Mouse (Mus musculus) olfactory bulb, adult 2 months (tissue): ENCODE data around the gene Hs6st1. TPM values are rescaled to one million over a fixed set of nuclear protein-coding genes. Genes with fewer than 3 reads are reported as not detected.

Source experiments
- H3K27ac ChIP-seq: fragments of 200-500 bp; 2 replicates; pipeline ENCODE4 v1.5.1; 2012; ENCODE audit warnings: low read depth, low read length; ENCODE audit not compliant: insufficient read depth
- H3K4me1 ChIP-seq: fragments of 200-500 bp; 2 replicates; pipeline ENCODE4 v1.6.1; 2012; ENCODE audit warnings: low read length; ENCODE audit not compliant: control insufficient read depth, insufficient read depth
- H3K4me3 ChIP-seq: fragments of 200-500 bp; 2 replicates; pipeline ENCODE4 v1.5.1; 2012; ENCODE audit warnings: mild to moderate bottlenecking, low read depth, low read length, moderate library complexity; ENCODE audit not compliant: insufficient read depth
- CTCF ChIP-seq: fragments of 200-500 bp; IDR thresholded peaks from 2 replicates; pipeline ENCODE4 v1.5.1; 2012; ENCODE audit warnings: low read depth, mild to moderate bottlenecking, low read length, moderate library complexity; ENCODE audit not compliant: insufficient read depth
- POLR2A ChIP-seq: fragments of 200-500 bp; IDR thresholded peaks from 2 replicates; pipeline ENCODE4 v1.6.1; 2012; ENCODE audit warnings: mild to moderate bottlenecking, low read depth, low read length, moderate library complexity; ENCODE audit not compliant: insufficient read depth
- WGBS: fragments of 180-500 bp; shearing (Covaris S2); methylation state at CpG from one replicate; pipeline ENCODE4 v1.1.7; 2018; 5-methylcytosine and 5-hydroxymethylcytosine counted together
- polyA plus RNA-seq: library from polyadenylated mRNA; stranded (reverse); fragments of >200 nt; gene quantifications from 2 replicates; pipeline ENCODE4 v1.2.4, GENCODE M21; 2012; ENCODE audit warnings: low replicate concordance; ENCODE audit not compliant: missing spikeins, insufficient read depth, insufficient read length

Gene Hs6st1
- polyA plus RNA-seq, 1 experiment: not detected

DNA sequence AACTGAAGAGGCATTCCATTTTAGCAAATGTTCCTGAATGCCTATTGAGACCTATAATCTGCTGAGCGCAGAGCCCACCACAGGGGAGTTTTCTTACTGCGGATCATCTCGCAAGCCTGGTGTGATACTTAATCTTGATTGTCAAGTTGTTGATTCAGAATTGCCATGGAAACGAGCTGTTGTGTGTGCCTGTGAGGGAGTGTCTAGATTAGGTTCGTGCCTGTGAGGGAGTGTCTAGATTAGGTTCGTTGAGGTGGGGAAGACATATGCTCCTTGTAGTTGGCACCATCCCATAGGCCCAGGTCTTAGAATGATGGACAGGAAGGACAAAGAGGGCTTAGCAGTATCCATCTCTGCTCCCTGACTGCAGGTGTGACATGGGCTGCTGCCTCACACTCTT, 23.0 kb downstream of the Hs6st1 start:
- H3K4me1 ChIP-seq: peaks cover 34% of the 10 kb centered on the region
- no peak overlapping the region for H3K4me3 ChIP-seq
- no peak for TF ChIP-seq POLR2A
- no peak for TF ChIP-seq CTCF
- WGBS: 85% methylated on average over 6 of the region's 6 CpGs
- no peak overlapping the region for H3K27ac ChIP-seq

GRCm38 (mm10) chr1:36093741-36094140, 25.5 kb downstream of the Hs6st1 start:
- Histone ChIP-seq H3K4me3 (no peak overlapping the region), H3K4me1 (peaks cover 30% of the 10 kb centered on the region), H3K27ac (no peak overlapping the region)
- 95% methylated on average over 8 of the region's 8 CpGs for WGBS
- no peak for TF ChIP-seq CTCF
- no peak for TF ChIP-seq POLR2A

DNA sequence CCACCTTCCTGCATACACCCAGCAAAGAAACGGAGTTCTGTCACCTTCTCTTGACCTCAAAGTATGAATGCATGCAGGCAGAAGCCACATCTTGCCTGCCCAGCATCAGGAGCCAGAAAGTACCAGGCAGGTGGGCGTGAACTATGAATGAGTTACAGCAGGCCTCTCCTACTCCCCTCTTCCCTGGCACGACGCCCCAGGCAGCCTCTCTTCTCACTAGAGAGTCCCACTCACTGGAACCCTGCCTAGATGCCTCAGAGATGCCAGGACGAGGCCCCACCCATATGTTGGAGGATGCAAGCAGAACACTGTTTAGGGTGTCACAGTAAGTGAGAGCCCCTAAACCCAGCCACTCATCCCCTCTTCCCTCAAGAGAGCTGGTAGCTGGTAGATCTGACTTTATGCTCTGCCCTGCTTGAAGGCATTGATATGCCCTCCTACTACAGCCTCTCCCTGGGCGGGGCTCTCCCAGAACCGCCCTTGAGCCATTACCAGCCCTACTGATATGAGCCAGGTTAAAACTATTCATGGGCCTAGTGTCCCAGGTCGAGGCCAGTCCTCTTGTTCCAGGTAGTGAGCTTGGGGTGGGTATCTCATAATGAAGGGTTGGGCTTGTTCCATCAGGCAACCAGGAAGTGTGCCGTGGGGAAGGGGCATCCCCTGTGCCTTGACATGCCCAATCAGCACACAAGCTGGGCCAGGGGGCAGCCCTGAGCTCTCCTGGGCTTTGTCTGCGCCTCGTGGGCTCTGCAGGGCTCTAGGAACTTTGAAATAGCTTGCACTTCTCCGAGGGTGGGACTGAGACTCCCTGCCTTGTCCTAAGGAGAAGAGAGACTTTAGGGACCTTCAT, 27.4 kb downstream of the Hs6st1 start:
- peaks cover 18% of the 10 kb centered on the region for H3K4me1 ChIP-seq
- TF ChIP-seq POLR2A (no peak), CTCF (no peak)
- no peak overlapping the region for H3K4me3 ChIP-seq
- WGBS: 53% methylated on average over 12 of the region's 12 CpGs
- no peak overlapping the region for H3K27ac ChIP-seq

DNA sequence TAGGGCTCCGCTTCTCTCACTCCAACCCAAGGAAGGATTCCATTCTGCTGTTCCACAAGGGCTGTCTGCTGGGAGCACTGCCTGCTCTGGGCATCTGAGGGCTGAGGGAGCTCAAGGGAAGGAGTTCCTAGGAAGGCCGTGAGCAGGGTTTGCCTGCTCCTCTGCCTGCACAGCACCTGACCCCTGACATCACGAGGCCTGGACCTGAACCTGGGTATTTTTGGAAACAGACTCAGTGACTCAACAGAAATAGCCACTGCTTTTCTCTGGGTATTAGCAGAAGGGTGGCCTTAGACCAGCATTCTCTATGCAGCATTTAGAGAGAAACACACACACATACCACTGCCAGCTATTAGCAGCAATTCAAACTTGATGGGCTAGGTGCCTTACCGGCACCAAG, 30.2 kb downstream of the Hs6st1 start:
- H3K4me1 ChIP-seq: peaks cover 18% of the 10 kb centered on the region
- H3K27ac ChIP-seq: no peak overlapping the region
- no peak overlapping the region for H3K4me3 ChIP-seq
- TF ChIP-seq CTCF (no peak), POLR2A (no peak)
- 86% methylated on average over 4 of the region's 4 CpGs for whole genome bisulfite sequencing

GRCm38 (mm10) chr1:36100371-36100770, 32.2 kb downstream of the Hs6st1 start:
- Histone ChIP-seq H3K4me3 (no peak overlapping the region), H3K4me1 (peaks cover 12% of the 10 kb centered on the region), H3K27ac (no peak overlapping the region)
- 95% methylated on average over 3 of the region's 3 CpGs for WGBS
- TF ChIP-seq CTCF: no peak
- no peak for TF ChIP-seq POLR2A

DNA sequence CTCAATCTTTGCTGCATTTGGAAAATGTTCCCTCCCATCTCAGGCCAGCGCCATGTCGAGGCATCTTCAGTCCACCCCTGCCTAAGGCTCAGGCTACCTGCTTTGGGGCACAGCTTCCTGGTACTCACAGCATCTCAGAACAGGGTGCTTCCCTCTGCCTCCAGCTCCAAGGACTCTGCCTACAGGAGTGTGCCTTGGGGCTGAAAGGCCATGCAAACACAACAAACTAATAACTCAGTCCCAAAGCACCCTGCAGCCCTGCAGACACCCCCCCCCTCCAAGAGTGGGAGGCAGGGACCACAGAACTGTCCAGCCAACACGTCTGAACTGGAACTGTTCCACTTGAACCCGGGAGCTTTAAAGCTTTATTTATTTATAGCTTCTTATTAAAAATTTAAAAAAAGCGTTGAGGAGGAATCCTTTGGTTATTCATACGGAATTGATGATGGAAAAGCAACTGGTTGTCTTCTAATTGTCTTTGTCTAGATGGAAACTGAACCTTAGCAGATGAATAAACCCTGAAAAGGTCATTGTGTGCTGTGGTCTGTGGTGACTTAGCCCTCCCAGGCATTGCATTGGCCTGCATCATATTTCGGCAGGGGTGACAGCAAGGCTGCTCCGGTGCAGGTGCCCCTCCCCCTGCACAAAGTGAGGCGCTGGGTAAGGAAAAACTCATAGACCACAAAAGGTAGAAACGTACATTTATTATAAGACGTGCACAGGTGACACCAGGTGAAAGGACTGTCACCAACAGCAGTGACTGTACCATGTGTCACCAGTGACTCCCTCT, 37.9 kb downstream of the Hs6st1 start:
- no peaks in the 10 kb centered on the region for H3K4me1 ChIP-seq
- WGBS: 86% methylated on average over 11 of the region's 11 CpGs
- TF ChIP-seq CTCF: no peak
- TF ChIP-seq POLR2A: no peak
- no peak overlapping the region for H3K4me3 ChIP-seq
- no peak overlapping the region for H3K27ac ChIP-seq

DNA sequence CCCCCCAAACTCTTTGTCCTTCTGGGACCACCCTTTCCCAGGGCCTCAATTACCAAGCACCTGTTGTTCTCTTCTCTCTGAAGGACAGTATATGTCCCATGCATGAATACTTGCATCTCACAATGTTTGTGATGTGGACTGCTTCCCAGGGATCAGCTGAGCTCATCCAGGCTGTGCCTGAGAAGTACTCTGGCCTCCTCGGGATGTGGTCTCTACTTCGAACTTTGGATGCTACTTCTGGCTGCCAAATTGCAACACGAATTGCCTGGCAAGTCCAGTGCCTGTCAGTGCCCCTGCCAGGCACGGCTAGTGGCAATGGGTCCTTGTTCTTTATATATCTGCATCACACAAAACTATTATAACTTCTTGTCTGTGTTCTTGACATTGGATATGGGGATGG, 41.8 kb downstream of the Hs6st1 start:
- H3K27ac ChIP-seq: no peak overlapping the region
- no peaks in the 10 kb centered on the region for H3K4me1 ChIP-seq
- H3K4me3 ChIP-seq: no peak overlapping the region
- WGBS: 66% methylated on average over 4 of the region's 4 CpGs
- TF ChIP-seq POLR2A: no peak
- TF ChIP-seq CTCF: no peak

GRCm38 (mm10) chr1:36112665-36113064, 44.5 kb downstream of the Hs6st1 start:
- no peak for TF ChIP-seq POLR2A
- Histone ChIP-seq H3K4me1 (peaks cover 9% of the 10 kb centered on the region), H3K27ac (no peak overlapping the region), H3K4me3 (no peak overlapping the region)
- WGBS: 97% methylated on average over 3 of the region's 3 CpGs

GRCm38 (mm10) chr1:36113670-36114069, 45.5 kb downstream of the Hs6st1 start:
- Histone ChIP-seq H3K4me1 (peaks cover 9% of the 10 kb centered on the region), H3K27ac (no peak overlapping the region), H3K4me3 (no peak overlapping the region)
- TF ChIP-seq CTCF (no peak), POLR2A (no peak)
- WGBS: 86% methylated on average over 8 of the region's 8 CpGs
